Mouse (Mus musculus) kidney, postnatal 10 days (tissue): ENCODE measurements around the gene Spcs3.
A peak's percentile ranks its signal among the peaks of the same experiment; 100 is the strongest.
"Not testable (repeated sequence)": the region's sequence is repeated elsewhere in the genome, so short reads cannot be mapped to it uniquely, and the experiment has no call there.

Experiments
- DNase-seq: peaks from one replicate; pipeline ENCODE4 v3.0.0; 2021; ENCODE audit warnings: mixed read lengths

Gene Spcs3

DNA sequence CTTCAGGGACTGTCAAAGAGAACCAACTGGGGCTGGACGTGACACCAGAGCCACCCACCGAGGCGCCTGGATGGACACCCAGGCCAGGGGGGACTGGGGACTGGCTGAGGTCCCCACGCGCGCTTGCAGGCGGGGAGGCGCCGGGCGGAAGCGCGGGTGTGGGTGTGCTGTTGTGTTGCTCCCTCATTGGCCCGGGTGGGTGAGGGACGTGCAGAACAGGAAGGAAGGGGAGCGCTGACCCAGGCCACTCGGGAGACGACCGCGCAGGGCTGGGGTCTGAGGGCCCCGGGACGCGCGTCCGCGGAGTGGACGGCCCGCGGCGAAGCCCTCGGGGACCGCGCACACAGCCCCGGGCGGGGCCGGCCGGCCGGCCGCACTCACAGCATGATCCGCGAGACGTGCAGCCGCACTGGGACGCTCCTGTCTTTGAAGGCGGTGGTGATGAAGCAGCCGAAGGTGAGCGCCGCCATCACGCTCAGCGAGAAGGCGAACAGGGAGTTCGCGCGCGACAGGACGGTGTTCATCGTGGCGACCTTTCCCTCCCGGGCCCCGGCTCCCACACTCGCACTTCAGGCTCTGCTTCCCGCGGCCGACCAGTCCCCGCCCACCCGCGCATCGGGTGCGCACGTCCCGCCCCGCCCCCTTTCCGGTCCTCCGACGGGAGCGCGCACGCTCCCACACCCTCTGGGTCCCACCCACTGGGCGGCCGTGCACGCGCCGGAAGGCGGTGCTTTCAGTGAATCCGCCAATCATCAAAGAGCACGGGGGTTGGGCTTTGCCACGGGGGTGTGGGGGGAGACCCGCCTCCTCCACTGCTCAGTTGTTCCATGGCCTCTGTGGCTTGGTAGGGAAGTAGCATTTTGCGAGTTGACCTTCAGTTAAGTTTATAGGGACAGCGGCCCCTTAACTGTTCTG lies at the start of gene Spcs3, which contains the start of gene Asb5:
Gene Spcs3 (minus strand): TSS at position 617 of the 915 bp plus-strand sequence.
Gene Asb5 (plus strand): TSS at position 199 of the 915 bp plus-strand sequence.
- DNase-seq: peak; percentile 98

DNA sequence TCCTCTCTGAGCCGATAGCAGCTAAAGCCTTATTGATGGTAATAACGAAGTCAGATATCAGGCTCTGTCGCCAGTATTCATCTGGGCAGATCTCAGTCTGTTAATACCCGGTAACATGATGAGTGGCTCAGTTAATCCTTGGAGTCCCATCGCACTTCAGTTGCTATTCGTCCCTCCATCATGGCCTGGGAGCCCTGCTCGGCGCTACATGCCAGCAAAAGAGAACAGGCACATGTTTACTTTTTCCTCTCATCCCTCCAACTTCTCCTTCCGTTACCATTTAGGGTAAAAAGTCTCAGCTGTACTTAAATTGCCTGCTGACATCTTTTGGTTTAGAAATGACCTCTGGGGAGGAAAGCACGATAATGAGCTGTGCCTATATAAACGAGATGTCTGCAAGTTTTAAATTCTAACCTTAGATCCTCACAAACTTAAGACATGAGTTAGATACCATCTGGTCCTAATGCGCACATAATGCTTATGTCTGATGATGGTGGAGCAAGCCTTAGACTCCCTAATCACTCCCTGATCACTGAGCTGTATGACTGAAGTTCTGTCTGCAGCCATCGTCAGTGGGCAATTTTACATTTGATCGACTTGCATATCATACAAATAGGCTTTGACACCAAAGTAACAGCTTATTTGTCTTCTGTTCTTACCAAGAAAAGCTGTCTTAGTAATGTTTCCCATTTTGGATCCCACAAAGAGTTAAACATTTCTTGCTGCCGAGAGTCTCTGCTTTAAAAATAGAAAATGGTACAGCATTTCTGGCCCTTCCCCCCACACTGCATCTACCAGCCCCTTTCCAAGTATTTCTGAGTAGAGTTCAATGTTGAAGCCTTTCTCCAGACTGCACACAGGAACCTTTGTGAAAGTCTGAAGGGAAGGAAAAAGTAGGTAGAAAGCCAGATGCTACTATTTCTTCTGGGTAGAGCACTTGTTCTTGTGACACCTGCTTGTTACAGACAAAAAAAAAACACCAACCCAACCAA lies 41.1 kb upstream of the Spcs3 start:
- DNase-seq: no peak

DNA sequence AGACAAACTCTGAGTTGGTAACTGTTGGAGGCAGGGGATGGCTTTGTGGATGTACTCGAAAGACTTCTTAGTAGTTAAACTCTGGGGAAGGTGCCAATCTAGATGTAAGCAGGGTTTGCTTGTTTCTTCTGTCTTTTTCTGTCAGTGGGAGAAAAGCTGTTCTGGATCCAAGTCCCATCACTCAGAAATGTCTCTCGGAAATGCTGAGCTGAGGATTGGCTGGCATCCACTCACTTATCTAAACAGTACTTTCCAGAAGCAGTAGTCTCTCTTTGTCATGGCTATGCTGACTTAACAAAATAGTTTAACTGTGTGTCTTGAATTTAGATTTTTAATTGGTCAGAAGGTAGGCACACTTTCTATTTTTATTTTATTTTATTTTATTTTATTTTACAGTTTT lies 37.4 kb upstream of the Spcs3 start:
- DNase-seq: no peak

DNA sequence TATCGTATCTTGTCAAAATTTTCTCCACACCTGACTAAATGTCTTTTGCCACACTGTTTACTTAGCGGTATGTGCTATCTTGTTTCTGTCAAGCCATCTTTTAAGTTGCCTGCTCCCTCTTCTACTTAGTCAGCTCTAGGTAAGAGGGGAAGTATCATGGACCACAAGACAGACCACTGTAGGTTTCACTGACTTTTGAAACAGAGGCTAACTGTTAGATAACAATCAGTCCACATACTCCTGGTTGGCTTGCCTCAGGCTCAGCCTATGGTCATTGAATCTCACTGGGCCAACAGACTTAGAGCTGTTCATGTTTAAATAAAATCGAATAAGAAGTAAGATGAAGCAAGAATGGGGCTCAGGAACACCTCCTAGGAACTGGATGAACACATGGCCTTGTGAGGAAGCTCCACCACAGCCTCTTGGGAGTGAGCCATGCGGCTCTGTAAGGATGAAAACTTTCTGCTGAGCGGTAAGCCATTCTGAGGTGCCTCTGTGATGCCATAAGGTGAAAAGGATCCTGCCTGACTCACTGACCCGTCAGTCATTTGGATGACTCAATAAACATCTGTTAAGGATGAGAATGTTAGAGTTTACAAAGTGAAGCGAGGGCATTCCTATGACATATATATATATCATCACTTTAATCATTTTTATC lies 35.9 kb upstream of the Spcs3 start:
- no peak for DNase-seq

DNA sequence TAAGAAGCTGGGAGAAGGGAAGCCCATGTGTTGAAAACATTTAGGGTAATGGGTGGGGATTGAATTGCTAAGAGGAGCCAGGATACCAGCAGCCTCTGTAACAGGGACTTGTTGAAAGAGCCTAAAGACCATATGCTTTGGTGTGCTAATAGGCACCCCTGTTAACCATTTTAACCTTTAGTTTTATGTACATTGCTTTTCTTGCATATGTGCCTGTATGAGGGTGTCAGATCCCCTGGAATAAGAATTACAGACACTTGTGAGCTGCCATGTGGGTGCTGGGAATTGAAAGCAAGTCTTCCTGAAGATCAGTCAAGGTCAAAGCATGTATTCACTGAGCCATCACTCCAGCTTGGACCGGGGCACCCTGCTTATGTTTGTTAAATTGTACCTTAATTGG lies 35.4 kb upstream of the Spcs3 start:
- DNase-seq: no peak

DNA sequence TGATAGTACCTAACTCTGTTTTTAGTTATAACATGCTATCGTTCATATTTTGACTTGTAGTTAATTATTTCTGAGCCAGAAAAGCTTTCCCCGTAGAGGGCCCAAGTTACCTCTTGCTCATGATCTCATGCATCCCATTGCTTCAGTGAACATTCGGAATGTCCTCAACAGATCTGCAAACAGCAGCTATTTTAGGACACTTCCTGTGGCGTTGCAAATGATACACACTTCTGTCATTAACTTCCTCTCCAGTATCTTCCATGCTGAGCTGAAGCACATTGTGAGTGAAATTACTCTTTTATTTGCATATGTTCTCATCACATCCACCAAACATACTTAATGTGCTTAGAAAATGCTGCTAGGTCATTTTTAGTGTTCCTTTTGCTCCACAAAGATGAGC lies 32.3 kb upstream of the Spcs3 start:
- DNase-seq: no peak

DNA sequence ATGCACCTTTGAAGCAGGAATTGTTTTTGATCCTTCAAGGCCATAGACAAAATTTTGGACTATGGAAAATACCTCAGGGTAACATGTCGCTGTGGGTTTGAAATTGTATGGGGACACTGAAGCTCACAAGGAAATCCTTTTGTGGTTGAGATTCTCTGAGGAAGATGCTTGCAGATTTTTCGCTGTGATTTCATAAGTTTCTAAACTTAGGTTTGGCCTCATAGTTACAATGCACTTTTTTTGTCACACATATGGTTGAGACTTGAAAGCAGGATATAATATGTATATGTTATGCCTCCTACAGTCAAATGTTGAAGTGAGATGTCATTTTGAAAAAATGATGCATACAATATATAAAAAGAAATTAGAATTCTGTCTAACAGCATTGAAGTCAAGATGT lies 25.1 kb upstream of the Spcs3 start:
- DNase-seq: no peak

DNA sequence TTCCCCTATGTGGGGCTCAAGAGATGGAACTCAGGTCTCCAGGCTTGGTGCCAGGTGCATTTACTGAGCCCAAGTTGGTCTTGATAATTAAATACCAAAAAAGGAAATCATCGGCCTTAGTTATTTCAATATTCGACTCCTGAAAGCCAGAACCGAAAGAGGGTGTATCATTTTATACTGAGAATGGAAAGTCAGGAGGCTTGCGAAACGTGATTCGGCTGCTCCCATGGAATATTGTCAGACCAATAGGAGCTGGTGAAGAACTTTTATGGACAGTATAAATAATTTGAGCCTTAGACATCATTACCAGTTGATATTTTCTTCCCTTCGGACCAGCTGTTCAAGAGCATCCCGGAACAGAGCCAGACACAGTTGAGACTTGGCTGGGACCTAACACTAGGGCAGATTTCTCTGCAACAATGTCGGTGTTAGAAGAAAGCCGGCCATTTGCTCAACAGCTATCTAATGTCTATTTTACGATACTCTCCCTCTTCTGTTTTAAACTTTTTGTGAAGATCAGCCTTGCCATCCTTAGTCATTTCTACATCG lies 20.3 kb upstream of the Spcs3 start:
- no peak for DNase-seq

DNA sequence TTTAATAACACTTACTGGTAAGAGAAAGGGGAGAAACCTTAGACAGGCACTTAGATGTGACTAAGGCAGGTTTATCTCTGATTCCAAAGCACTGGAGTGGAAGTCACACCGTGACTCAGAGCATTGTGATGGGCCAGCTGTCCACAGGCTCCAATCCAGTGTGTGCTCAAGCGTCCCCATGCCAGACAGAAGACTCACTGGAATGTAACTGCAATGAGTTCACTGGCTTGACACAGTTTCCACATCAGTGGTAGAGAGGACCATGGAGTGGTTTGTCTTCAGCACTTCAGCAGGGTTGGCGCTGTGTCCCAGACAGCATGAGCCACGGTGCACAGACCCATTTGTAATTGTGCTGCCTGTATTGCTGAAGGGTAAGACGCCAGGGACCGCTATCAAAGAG lies 18.6 kb upstream of the Spcs3 start:
- peak; percentile 4 for DNase-seq

DNA sequence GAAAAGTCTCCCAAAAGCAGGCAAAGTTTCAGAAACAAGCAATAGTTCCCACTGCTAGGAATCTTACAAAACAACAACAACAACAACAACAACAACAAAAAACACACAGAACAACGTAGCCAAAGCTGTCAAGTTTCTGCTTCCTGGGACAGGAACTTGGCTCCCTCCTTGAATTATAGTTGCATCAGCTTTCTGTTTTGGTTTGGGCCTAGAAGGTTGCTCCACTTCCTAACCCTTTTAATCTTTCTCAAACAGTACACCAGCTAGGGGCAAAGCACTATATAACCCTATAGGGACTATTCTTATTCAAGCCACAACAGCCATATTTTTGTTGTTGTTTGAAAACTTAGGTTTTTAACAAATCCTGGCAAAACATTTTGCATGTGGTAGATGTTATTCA lies 11.5 kb upstream of the Spcs3 start:
- DNase-seq: no peak

DNA sequence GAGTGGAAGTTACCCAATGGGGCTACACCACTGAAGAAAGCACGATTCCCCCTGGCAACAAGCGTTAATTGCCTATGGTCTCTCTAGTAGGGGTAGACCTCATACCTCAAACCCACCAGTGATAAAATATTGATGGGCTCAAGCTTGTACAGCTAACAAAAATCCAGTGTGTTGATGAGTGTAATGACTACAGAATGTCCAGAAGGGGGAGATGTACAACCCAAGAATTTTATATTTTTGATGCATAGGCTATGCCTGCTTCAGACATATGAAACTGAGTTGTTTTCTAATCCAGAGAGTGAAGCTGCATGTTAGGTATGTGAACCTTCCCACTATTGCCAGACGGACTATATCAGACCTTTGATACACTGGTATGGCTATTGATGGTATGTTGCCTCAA lies 7.5 kb upstream of the Spcs3 start:
- DNase-seq: no peak

DNA sequence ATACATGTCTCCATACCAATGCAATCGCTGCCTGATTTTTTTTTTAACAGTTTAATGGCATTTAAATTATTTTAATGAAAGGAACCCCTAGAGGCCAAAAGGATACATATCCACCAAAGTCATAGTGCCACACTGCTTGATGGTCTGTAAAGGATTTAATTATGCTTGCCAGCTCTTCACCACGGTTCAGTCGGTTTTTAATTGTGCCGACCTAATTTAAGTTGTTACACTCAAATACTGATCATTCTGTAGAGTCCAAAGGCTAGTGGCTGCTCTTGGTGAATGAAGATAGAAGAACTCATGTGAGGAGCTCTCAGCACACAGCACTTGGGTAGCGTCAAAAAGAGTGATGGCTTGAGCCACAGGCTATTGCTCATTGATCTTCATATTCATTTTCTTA lies 5.4 kb upstream of the Spcs3 start:
- no peak for DNase-seq

DNA sequence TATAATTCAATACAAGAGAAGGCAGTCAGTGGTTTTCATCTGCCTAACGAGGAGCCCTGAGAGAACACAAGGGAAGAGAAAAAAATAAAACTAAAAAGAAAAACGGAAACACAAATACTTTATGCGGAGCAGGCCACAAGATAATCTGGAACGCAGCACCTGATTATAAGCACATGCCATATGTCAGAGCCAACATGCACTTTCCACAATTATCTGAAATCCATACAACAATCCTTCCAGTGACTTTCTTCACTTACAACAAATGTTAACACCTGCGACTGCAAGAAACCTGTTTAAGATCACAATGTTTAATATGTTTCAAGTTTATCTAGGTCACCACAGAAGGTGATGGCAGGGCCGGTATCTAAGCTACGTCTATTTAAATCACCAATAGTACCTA lies 1.2 kb downstream of the Spcs3 start:
- DNase-seq: no peak

DNA sequence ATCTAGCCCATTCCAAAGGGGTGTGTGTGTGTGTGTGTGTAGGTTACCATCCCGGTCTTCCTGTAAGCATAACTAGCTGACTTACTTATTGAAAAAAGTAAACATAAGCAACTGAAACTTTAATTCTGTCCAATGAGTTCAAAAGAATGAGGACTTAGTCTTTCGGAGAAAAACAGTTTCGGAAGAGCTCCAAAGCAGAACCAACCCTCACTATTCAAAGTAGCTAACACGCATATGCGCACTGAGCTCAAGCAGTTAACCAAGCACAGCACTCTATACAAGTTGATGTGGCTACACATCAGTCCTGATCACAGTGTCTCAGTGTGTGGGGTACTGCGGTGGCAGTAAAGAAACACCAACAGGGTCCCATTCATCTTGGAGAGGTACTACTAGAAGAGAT lies 3.1 kb downstream of the Spcs3 start:
- DNase-seq: no peak

DNA sequence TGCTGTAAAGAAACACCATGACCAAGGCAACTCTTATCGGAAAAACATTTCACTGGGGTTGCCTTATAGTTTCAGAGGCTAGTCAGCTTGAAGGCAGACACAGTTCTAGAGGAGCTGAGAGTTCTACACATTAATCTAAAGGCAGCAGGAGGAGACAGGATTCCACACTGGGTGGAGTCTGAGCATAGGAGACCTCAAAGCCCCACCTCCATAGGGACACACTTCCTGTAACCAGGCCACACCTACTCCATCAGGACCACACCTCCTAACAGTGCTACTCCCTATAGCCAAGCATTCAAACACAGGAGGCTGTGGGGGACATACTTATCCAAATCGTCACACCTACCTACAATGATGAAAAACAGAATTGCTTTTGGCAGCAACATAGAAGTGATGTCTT lies 4.2 kb downstream of the Spcs3 start:
- no peak for DNase-seq

DNA sequence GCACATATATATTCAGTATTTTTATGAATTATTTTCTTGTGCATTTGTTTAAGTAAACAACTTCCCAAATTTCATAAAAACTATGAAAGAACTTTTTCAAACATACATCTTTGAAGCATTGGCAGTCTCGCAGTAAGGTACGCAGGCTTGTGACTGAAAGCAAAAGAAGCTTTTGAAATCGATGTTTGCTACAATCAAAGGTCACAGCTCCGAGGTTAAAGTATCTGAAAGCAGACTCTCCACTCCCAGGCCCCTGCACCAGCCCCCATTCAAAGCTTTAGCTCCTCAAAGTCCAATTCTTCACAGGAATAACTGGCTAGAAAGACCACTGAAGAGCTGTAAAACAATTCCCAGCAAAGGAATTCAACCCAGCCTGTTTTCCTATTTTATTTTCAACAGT lies 9.3 kb downstream of the Spcs3 start:
- DNase-seq: no peak

DNA sequence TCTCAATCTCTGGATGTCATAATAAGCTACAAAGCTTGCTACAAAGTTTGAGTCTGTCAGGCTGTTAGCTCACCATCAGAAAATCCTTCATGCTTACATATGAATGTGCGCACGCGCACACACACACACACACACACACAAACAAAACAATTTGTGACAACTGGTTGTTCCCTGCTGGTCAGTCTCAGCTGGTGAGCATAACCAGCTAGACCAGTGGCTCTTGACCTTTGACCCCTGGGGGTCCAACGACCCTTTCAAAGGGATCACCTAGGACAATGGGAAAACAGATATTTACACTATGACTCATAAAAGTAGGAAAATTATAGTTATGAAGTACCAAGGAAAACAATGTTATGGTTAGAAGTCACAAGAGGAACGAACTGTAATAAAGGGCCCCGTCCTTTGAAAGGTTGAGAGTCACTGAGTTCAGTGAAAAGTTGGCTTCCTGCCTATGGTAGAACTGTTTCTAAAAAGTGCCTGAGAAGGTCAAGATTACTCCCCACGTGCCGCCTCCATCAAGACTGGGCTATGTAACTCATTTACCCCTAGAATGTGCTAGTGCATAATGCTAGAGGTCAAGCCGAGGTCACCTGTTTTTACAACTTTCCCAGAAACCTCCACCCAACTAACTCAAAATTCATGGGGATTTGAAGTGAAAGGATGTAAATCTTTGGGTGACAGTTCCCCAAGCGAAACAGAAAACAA lies 10.9 kb downstream of the Spcs3 start:
- DNase-seq: peak; percentile 66

DNA sequence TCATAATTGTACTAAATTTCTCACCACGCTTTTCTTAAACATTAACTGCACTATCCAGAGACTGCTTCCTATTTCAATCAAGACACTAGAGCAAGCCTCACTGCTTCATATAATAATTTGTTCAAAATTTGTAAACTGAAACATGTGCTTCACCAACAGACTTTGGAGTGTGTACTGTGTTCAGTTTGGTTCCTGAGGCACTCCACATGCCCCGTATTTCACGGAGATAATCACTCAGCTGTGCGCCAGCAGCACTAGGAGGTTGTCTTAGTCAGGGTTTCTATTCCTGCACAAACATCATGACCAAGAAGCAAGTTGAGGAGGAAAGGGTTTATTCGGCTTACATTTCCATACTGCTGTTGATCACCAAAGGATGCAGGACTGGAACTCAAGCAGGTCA lies 17.6 kb downstream of the Spcs3 start:
- not testable (repeated sequence) for DNase-seq

DNA sequence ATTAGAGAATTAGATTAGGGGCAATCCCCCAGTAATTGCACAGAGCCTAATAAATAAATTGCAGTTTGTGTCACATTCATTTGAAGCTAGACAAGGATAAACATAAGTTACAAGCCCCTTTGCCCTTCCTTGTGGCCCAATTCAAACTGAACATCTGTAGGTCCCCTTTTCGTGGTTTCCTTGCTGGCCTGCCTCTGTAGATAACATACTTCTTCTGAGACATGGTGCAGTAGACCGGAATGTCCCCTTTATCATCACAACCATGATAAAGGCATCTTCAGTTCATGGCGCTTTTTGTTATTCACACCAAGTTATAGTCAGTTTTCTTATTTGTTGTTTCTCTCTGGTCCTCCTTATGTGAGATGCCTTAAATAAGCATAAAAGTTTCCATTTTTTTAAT lies 18.0 kb downstream of the Spcs3 start:
- DNase-seq: no peak

DNA sequence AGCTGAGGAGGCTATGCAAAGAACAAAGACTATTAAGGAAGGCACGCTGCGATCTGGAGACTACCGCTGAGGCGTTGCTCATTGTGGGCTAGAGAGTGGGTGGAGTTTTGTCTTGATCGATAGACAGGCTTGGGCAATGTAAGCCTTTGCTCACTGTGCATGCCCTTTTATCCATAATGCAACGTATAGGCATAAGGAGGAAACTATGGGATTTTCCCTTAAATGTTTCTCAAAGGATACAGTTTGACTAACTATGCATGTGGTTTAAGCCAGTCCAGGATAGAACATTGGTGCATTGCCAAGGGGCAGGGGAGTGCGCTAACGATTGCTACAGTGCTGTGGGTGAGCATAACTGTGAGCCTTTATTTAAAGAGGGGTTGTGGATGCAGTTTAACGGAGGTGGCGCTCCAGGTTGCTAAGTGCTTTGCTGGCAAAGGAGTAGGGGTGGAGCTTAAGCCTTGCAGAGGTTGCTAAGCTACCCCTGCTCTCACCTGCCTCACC lies 20.5 kb downstream of the Spcs3 start:
- peak; percentile 41 for DNase-seq

DNA sequence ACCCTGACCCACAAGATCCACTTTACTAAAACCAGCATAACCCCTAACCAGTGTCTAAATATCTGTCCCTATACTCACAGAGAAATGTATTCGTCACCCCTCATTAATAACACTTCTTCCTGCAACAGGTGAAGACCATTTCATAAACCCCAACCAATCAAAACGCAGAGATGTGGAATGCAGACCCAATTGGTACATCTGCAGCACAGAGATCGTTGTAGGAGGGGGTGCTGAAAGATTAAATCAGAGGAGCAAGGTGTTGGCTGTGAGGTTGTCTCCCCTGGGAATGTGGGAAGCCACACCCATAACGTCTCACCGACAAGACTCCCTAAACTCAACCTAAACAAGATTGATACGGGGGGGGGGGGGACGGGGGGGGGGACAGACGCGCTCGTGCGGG lies 21.0 kb downstream of the Spcs3 start:
- no peak for DNase-seq

DNA sequence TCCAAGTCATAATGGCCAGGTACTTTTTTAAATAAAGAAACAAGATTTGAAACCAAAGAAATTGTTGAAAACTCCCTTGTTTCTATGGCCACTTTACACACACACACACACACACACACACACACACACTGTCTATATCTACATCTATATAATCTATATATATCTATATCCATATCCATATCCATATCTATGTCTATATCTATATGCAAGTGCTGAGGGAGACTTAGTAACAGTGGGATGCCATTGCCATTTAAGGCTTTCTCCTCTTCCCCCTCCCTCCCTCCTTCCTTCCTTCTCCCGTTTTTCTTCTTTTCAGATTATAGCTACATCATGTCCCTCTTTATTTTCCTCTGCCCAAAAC lies 21.7 kb downstream of the Spcs3 start:
- DNase-seq: no peak
